Mouse (Mus musculus) embryonic facial prominence, embryonic 11.5 days (tissue): ENCODE results near the gene Fam126b. TPM values are rescaled to one million over a fixed set of nuclear protein-coding genes. Genes with fewer than 3 reads are reported as not detected.
"Not testable (repeated sequence)": the region's sequence is repeated elsewhere in the genome, so short reads cannot be mapped to it uniquely, and the experiment has no call there.

Experiments used
- ATAC-seq: fragments of 200-750 bp; cut with Nextera tagmentation; replicated peaks from 2 replicates; pipeline ENCODE4 v1.8.0; 2017; ENCODE audit warnings: low read depth; ENCODE audit not compliant: insufficient number of reproducible peaks, low FRiP score, low TSS enrichment
- DNase-seq: peaks from one replicate; pipeline ENCODE4 v3.0.0-alpha.2; 2015; ENCODE audit warnings: low spot score
- H3K27ac ChIP-seq: fragments of 300-500 bp; sonication (generic); replicated peaks from 2 replicates; pipeline ENCODE4 v1.5.1; 2014; ENCODE audit warnings: mild to moderate bottlenecking, low read depth, low read length, control low read depth
- H3K27me3 ChIP-seq: fragments of 300-500 bp; sonication (generic); 2 replicates; pipeline ENCODE4 v1.6.1; 2014; ENCODE audit warnings: mild to moderate bottlenecking, low read length, moderate library complexity, mixed read lengths; ENCODE audit not compliant: control insufficient read depth, insufficient read depth
- H3K36me3 ChIP-seq: fragments of 300-500 bp; sonication (generic); replicated peaks from 2 replicates; pipeline ENCODE4 v1.6.1; 2014; ENCODE audit warnings: low read depth, mild to moderate bottlenecking, low read length, moderate library complexity, mixed read lengths; ENCODE audit not compliant: control insufficient read depth, insufficient read depth
- H3K4me1 ChIP-seq: fragments of 300-500 bp; sonication (generic); 2 replicates; pipeline ENCODE4 v1.6.1; 2014; ENCODE audit warnings: low read length, mixed read lengths; ENCODE audit not compliant: control insufficient read depth, insufficient read depth
- H3K4me2 ChIP-seq: fragments of 300-500 bp; sonication (generic); 2 replicates; pipeline ENCODE4 v1.6.1; 2014; ENCODE audit warnings: low read depth, mild to moderate bottlenecking, control low read depth, low read length, moderate library complexity
- H3K4me3 ChIP-seq: fragments of 300-500 bp; sonication (generic); 2 replicates; pipeline ENCODE4 v1.5.1; 2014; ENCODE audit warnings: low read depth, low read length, control low read depth
- H3K9ac ChIP-seq: fragments of 300-500 bp; sonication (generic); replicated peaks from 2 replicates; pipeline ENCODE4 v1.6.1; 2014; ENCODE audit warnings: mild to moderate bottlenecking, control low read depth, low read length
- H3K9me3 ChIP-seq: fragments of 300-500 bp; sonication (generic); replicated peaks from 2 replicates; pipeline ENCODE4 v1.6.1; 2016; ENCODE audit warnings: mild to moderate bottlenecking, low read length, inconsistent platforms, mixed read lengths; ENCODE audit not compliant: control insufficient read depth
- WGBS: fragments of 180-500 bp; shearing (Covaris S2); extraction: QIAGEN DNeasy Blood & Tissue Kit; methylation state at CpG from one replicate; pipeline ENCODE4 v1.1.7; 2014; 5-methylcytosine and 5-hydroxymethylcytosine counted together
- polyA plus RNA-seq: library from polyadenylated mRNA; unstranded; fragments of >200 nt; fragmentation: Nextera tagmentation; extraction: Ambion mirVana; gene quantifications from 2 replicates; pipeline ENCODE4 v1.2.1, GENCODE M21; 2014

Gene Fam126b
- polyA plus RNA-seq, 1 experiment from 2014 or later, result 6.1 TPM

DNA sequence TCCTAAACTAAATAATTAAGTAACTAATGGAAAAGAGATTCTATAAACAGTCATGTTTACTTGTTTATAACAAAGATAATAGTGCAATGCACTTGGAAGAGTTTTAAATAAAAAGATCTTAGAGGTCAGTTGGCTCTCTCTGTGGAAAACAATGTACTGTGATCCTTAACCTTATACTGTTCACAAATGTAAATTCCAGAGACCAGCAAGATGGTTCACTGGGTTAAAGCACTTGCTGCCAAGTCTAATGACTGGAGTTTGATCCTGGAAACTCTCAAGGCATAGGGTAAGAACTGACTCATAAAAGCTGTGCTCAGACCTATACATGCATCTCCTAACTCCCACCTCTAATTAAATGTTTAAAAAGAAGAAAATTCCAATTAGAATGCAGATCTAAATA is 19.5 kb downstream of the Fam126b start:
- Histone ChIP-seq H3K27me3 (no peaks in the 10 kb centered on the region), H3K4me3 (no peak overlapping the region), H3K36me3 (no peaks in the 10 kb centered on the region), H3K9me3 (no peaks in the 10 kb centered on the region), H3K4me1 (no peaks in the 10 kb centered on the region), H3K27ac (no peak overlapping the region), H3K9ac (no peak overlapping the region), H3K4me2 (no peak overlapping the region)
- ATAC-seq, result no peak
- DNase-seq, result no peak

GRCm38 (mm10) chr1:58564981-58565380 is 21.1 kb downstream of the Fam126b start:
- no peak for DNase-seq
- Histone ChIP-seq H3K27ac (no peak overlapping the region), H3K27me3 (no peaks in the 10 kb centered on the region), H3K9ac (no peak overlapping the region), H3K4me3 (no peak overlapping the region), H3K9me3 (no peaks in the 10 kb centered on the region), H3K4me2 (no peak overlapping the region), H3K4me1 (no peaks in the 10 kb centered on the region), H3K36me3 (no peaks in the 10 kb centered on the region)
- ATAC-seq, result no peak
- 89% methylated on average over 5 of the region's 5 CpGs for WGBS

- no peaks in the 10 kb centered on the region for H3K4me1 ChIP-seq
- DNase-seq (peak; percentile 21), ATAC-seq (no peak)
- H3K9me3 ChIP-seq, result no peaks in the 10 kb centered on the region
- H3K27ac ChIP-seq, result no peak overlapping the region
- H3K9ac ChIP-seq, result no peak overlapping the region
- H3K4me2 ChIP-seq, result no peak overlapping the region
- WGBS, result 90% methylated on average over 1 of the region's 1 CpGs
- no peak overlapping the region for H3K4me3 ChIP-seq
- H3K27me3 ChIP-seq, result no peaks in the 10 kb centered on the region
- H3K36me3 ChIP-seq, result no peaks in the 10 kb centered on the region
Measured at GRCm38 (mm10) chr1:58562455-58562854, 23.7 kb downstream of the Fam126b start.

DNA sequence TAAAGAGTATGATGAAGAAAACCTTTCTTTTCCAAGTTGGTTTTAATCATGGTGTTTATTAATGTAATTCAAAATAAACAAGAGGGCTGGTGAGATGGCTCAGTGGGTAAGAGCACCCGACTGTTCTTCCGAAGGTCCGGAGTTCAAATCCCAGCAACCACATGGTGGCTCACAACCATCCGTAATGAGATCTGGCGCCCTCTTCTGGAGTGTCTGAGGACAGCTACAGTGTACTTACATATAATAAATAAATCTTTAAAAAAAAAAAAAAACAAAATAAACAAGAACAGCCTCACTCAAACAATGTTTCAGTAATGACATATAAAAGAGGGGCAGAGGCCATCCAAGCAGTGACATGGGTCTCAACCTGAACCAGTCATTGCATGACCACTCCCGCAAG is 25.8 kb downstream of the Fam126b start:
- not testable (repeated sequence) for H3K4me2 ChIP-seq, H3K9ac ChIP-seq, H3K4me3 ChIP-seq, DNase-seq, ATAC-seq, H3K36me3 ChIP-seq, H3K4me1 ChIP-seq, H3K9me3 ChIP-seq, H3K27ac ChIP-seq, H3K27me3 ChIP-seq
- WGBS, result 100% methylated on average over 4 of the region's 6 CpGs

- ATAC-seq, result no peak
- Histone ChIP-seq H3K4me3 (no peak overlapping the region), H3K9me3 (no peaks in the 10 kb centered on the region), H3K4me1 (no peaks in the 10 kb centered on the region), H3K36me3 (no peaks in the 10 kb centered on the region; the same call in 1 of the 2 replicates), H3K9ac (no peak overlapping the region), H3K27ac (no peak overlapping the region), H3K4me2 (no peak overlapping the region), H3K27me3 (no peaks in the 10 kb centered on the region)
- DNase-seq, result no peak
- 58% methylated on average over 1 of the region's 1 CpGs for WGBS
Measured at GRCm38 (mm10) chr1:58541386-58541785, 44.7 kb downstream of the Fam126b start.

DNA sequence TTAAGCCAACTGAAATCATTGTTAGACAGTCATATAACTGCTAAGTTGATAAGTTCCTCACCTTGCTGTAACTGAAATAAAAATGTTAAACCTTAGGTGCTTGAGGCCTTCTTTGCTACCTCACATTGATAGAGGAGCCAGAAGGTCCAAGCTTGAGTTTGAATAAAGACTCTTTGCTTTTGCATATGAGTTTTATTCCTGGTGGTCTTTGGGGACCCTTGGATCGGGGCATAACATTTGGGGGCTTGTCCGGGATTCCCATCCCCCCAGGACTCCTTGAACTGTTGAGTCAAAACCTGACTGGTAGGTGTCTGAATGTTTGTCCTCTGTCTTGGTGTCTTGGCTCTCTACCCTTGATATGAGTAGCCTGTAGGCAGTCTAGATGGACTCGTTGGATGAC is 78.9 kb downstream of the Fam126b start:
- Histone ChIP-seq H3K9me3 (peaks cover 6% of the 10 kb centered on the region), H3K27ac (no peak overlapping the region), H3K4me3 (no peak overlapping the region), H3K36me3 (no peaks in the 10 kb centered on the region), H3K9ac (no peak overlapping the region), H3K27me3 (no peaks in the 10 kb centered on the region), H3K4me2 (no peak overlapping the region), H3K4me1 (no peaks in the 10 kb centered on the region)
- no peak for DNase-seq
- 92% methylated on average over 3 of the region's 3 CpGs for WGBS
- no peak for ATAC-seq

- Histone ChIP-seq H3K27ac (peak within 1 kb of the TSS; percentile 63), H3K9me3 (peaks cover 6% of the 10 kb centered on the region), H3K4me3 (peak within 1 kb of the TSS; percentile 87), H3K4me2 (peak within 1 kb of the TSS; percentile 73), H3K36me3 (no peaks in the 10 kb centered on the region), H3K27me3 (no peaks in the 10 kb centered on the region), H3K4me1 (no peaks in the 10 kb centered on the region), H3K9ac (peak within 1 kb of the TSS; percentile 83)
- DNase-seq, result peak; percentile 96
- peak; percentile 100 for ATAC-seq
- WGBS, result under 1% methylated on average over 62 of the region's 64 CpGs
Measured at GRCm38 (mm10) chr1:58504577-58505254, 81.4 kb downstream of the Fam126b start, which contains the start of gene Orc2. TSS of gene Orc2 (minus strand) at chr1:58505109.

GRCm38 (mm10) chr1:58503793-58504370 is 82.2 kb downstream of the Fam126b start:
- DNase-seq, result no peak
- H3K9me3 ChIP-seq, result peaks cover 6% of the 10 kb centered on the region
- no peaks in the 10 kb centered on the region for H3K27me3 ChIP-seq
- peak overlapping the region; percentile 63; the same call in 1 of the 2 replicates for H3K27ac ChIP-seq
- no peaks in the 10 kb centered on the region for H3K4me1 ChIP-seq
- peak overlapping the region; percentile 83 for H3K9ac ChIP-seq
- 32% methylated on average over 9 of the region's 9 CpGs for WGBS
- no peaks in the 10 kb centered on the region for H3K36me3 ChIP-seq
- peak overlapping the region; percentile 73 for H3K4me2 ChIP-seq
- H3K4me3 ChIP-seq, result peak overlapping the region; percentile 87
- no peak for ATAC-seq
